In genomic region chr11:23149556-23150244, GRCm38 (mm10) we compare ENCODE assay signal across 8 mouse cellular contexts.
A peak's percentile ranks its signal among the peaks of the same experiment; 100 is the strongest.
DNase-seq lines count a peak whose midpoint lies in the region; ATAC-seq lines count a peak whose summit lies in the region.

No protein-coding gene starts in this region.

- intact Hi-C loops in left cerebral cortex, postnatal 14 days (cut with DNase I): loop anchor here (2.0 kb wide), 1 partner anchor 123 kb away; no protein-coding TSS in a partner anchor

- WGBS in hindbrain, embryonic 16.5 days: 72% methylated on average over 5 of the region's 5 CpGs

- H3K4me1 ChIP-seq in hindbrain, embryonic 16.5 days (ENCODE audit: control insufficient read depth, insufficient read depth, low read depth, low read length): no peaks in the 10 kb centered on the region

- no peaks in the 10 kb centered on the region for H3K27me3 ChIP-seq in hindbrain, embryonic 16.5 days (replicated peaks; ENCODE audit: control insufficient read depth, insufficient read depth, low read length)

- H3K4me2 ChIP-seq in hindbrain, embryonic 16.5 days (ENCODE audit: low read length): no peak overlapping the region

- no peak overlapping the region for H3K4me3 ChIP-seq in hindbrain, embryonic 16.5 days (ENCODE audit: low read length)

- peak; percentile 18 to 32 for DNase-seq in left cerebral cortex, postnatal 14 days (ENCODE audit: low spot score in 2 of 2)
- no peak for DNase-seq in left cerebral cortex, adult 8-10 months (ENCODE audit: low spot score in 2 of 2)
- DNase-seq in MEL-GATA-1-ER (ENCODE audit: extremely low read depth, low read depth): peak; percentile 36
- no peak for DNase-seq in frontal cortex, postnatal 36 days (ENCODE audit: low spot score in 2 of 2)
- no peak for DNase-seq in urinary bladder, adult 2 months (ENCODE audit: low spot score)

- no peak overlapping the region for H3K9ac ChIP-seq in hindbrain, embryonic 16.5 days (ENCODE audit: low read depth, low read length)

- H3K9me3 ChIP-seq in hindbrain, embryonic 16.5 days (ENCODE audit: control insufficient read depth, low read length): no peaks in the 10 kb centered on the region

- ATAC-seq in common myeloid progenitor, adult 5-6 weeks (replicated peaks; ENCODE audit: low read depth, poor library complexity, severe bottlenecking): peak; percentile 77
- ATAC-seq in hindbrain, embryonic 16.5 days: 0 out of 2 replicates have a peak, but pooled peaks have one; percentile 45
- peak; percentile 55; the same call in 1 of the 2 replicates for ATAC-seq in megakaryocyte-erythroid progenitor cell, adult 5-6 weeks (replicated peaks; ENCODE audit: low FRiP score, low TSS enrichment, poor library complexity, severe bottlenecking)

- H3K27ac ChIP-seq in hindbrain, embryonic 16.5 days (ENCODE audit: low read depth, low read length): no peak overlapping the region

- no peaks in the 10 kb centered on the region for H3K36me3 ChIP-seq in hindbrain, embryonic 16.5 days (ENCODE audit: control insufficient read depth, insufficient read depth, low read length)

Comparison
In these comparisons a context has a peak if more than half of its experiments do, and no peak if none do; other contexts are left out.
1. DNase-seq: peak in left cerebral cortex, postnatal 14 days (2 of 2) and MEL-GATA-1-ER (single experiment); none in left cerebral cortex, adult 8-10 months (0 of 2), frontal cortex, postnatal 36 days (0 of 2) and urinary bladder, adult 2 months (single experiment).
2. Peak in every context shown above with its lines, with median percentiles within 50 percentile points of each other: ATAC-seq.